Mouse (Mus musculus) left cerebral cortex, adult 9 months (tissue): ENCODE measurements at regions not wholly inside any gene's neighbourhood (a gene's known extent, or its start where the extent isn't known, plus 50 kb on each side); places are given as distances from the start of the nearest gene placed in this dataset.

ENCODE experiments used
- DNase-seq, 2 experiments: peaks; one replicate each; pipeline ENCODE4 v3.0.0; 2022; ENCODE audit warnings: low spot score in 2 of 2

- DNase-seq = peak in 1 of 2 experiments; percentile 53
Observed at GRCm38 (mm10) chr12:97326582-97326981, 932.7 kb downstream of the Galc start.

- no peak for DNase-seq
Observed at GRCm38 (mm10) chr12:97312282-97313040, 946.8 kb downstream of the Galc start.

- DNase-seq = no peak
Observed at GRCm38 (mm10) chr12:97278792-97279191, 980.5 kb downstream of the Galc start.

- DNase-seq = no peak
Observed at GRCm38 (mm10) chr12:97278331-97278730, 980.9 kb downstream of the Galc start.
